Mouse (Mus musculus): ENCODE measurements at regions not wholly inside any gene's neighbourhood (a gene's known extent, or its start where the extent isn't known, plus 50 kb on each side); places are given as distances from the start of the nearest gene placed in this dataset.

DNA sequence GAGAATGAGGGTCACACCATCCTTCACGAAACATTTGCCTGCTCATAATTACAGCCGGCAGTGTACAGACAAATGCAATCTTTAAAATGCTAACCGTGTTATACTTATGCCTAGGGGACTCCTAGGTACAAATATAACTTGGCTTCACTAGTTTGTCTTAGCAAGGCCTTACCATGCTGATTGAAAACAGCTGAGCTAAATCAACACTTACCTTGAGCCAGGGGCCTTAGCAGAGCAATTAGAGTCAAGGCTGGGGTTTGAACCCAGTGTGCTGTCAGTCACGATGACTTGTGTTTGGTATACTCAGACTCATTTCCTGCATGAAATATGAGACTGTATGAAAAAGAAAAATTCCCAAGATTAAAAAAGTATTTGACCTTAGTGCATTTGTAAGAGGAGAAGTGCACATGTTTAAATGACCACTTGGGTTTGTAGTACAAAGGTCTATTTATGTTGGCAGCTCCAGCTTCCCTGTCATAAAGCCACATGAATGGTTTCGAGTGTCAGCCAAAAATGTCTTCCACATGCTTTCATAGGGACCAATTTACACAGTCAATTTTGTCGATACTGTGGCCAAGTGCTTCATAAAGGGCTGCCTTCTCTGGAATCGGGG lies 94.0 kb upstream of the Aldoart1 start:
- Histone ChIP-seq H3K27me3 (ENCODE audit: insufficient read depth, low read length) (no peaks in the 10 kb centered on the region), H3K27ac (ENCODE audit: low read depth) (no peak overlapping the region), H3K4me1 (ENCODE audit: insufficient read depth) (no peaks in the 10 kb centered on the region), H3K4me3 (ENCODE audit: low read depth, low read length) (no peak overlapping the region), H3K4me2 (ENCODE audit: low read depth, low read length) (no peak overlapping the region), H3K9me3 (ENCODE audit: low read length) (no peaks in the 10 kb centered on the region), H3K9ac (replicated peaks) (no peak overlapping the region), H3K36me3 (replicated peaks; ENCODE audit: insufficient read depth, low read length) (no peaks in the 10 kb centered on the region)
- 74% methylated on average over 7 of the region's 7 CpGs for WGBS (ENCODE audit: insufficient replicate concordance)
- no peak for DNase-seq
- no peak for ATAC-seq
- TF ChIP-seq EP300 (IDR thresholded peaks at IDR 0.05; ENCODE audit: low read depth) (no peak), CTCF (IDR thresholded peaks at IDR 0.05; ENCODE audit: low read depth) (no peak)

DNA sequence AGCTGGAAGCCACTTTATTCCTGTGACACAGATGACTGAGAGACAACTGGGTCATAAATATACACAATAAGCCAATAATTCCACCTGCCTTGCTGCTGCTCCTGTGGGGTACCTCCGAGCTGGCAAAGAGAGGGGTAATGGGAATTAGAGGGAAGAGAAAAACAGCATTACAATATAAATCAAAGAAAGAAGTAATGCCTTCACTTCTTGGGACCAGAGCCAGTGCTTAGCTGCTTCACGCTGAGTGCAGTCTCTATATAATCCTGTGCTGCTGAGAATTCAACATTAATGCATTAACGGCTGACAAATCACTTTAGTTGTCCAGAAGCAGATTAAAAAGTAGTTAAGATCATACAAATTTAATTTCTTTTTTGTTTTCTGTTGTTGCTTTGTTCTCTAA lies 71.0 kb upstream of the Aldoart1 start:
- TF ChIP-seq EP300 (IDR thresholded peaks at IDR 0.05; ENCODE audit: low read depth) (no peak), CTCF (IDR thresholded peaks at IDR 0.05; ENCODE audit: low read depth) (no peak)
- DNase-seq (no peak), ATAC-seq (no peak)
- H3K27me3 ChIP-seq (ENCODE audit: insufficient read depth, low read length): no peaks in the 10 kb centered on the region
- WGBS (ENCODE audit: insufficient replicate concordance): 79% methylated on average over 3 of the region's 3 CpGs
- no peak overlapping the region for H3K4me2 ChIP-seq (ENCODE audit: low read depth, low read length)
- no peak overlapping the region for H3K9ac ChIP-seq (replicated peaks)
- no peak overlapping the region for H3K4me3 ChIP-seq (ENCODE audit: low read depth, low read length)
- H3K36me3 ChIP-seq (replicated peaks; ENCODE audit: insufficient read depth, low read length): no peaks in the 10 kb centered on the region
- H3K27ac ChIP-seq (ENCODE audit: low read depth): no peak overlapping the region
- no peaks in the 10 kb centered on the region for H3K4me1 ChIP-seq (ENCODE audit: insufficient read depth)
- no peaks in the 10 kb centered on the region for H3K9me3 ChIP-seq (ENCODE audit: low read length)

DNA sequence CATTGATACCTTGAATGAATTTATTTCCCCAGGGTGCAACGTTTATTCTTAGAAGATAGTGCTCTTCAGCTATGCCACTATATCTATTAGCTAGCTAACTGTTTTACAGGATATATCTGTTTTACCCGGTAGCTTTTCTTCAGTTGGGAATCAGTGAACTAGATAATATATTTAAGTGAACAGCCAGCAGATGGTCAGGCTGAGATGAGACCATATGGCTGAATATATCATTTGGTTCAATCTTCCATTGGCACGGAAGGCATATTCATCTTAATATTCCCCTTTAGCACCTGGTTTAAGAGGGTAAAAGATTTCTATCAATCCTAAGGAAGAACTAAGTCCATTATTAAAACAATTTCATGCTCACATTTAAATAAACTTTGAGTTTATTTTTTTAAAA lies 62.6 kb upstream of the Aldoart1 start:
- H3K4me1 ChIP-seq (ENCODE audit: insufficient read depth): no peaks in the 10 kb centered on the region
- H3K9me3 ChIP-seq (ENCODE audit: low read length): no peaks in the 10 kb centered on the region
- H3K27me3 ChIP-seq (ENCODE audit: insufficient read depth, low read length): no peaks in the 10 kb centered on the region
- H3K36me3 ChIP-seq (replicated peaks; ENCODE audit: insufficient read depth, low read length): no peaks in the 10 kb centered on the region
- no peak overlapping the region for H3K4me3 ChIP-seq (ENCODE audit: low read depth, low read length)
- no peak for DNase-seq
- TF ChIP-seq CTCF (IDR thresholded peaks at IDR 0.05; ENCODE audit: low read depth) (no peak), EP300 (IDR thresholded peaks at IDR 0.05; ENCODE audit: low read depth) (no peak)
- no peak for ATAC-seq
- H3K4me2 ChIP-seq (ENCODE audit: low read depth, low read length): no peak overlapping the region
- H3K27ac ChIP-seq (ENCODE audit: low read depth): no peak overlapping the region
- H3K9ac ChIP-seq (replicated peaks): no peak overlapping the region
- 76% methylated on average over 3 of the region's 3 CpGs for WGBS (ENCODE audit: insufficient replicate concordance)

Data from liver, postnatal 0 days (tissue).